Mouse (Mus musculus) heart, embryonic 14.5 days (tissue): ENCODE measurements around the gene Krt33a. TPM values are rescaled to one million over a fixed set of nuclear protein-coding genes. Genes with fewer than 3 reads are reported as not detected.

Experiments
- ATAC-seq: fragments of 200-750 bp; cut with Nextera tagmentation; 2 replicates; pipeline ENCODE4 v1.8.0; 2017; ENCODE audit warnings: low read depth, moderate TSS enrichment; ENCODE audit not compliant: insufficient number of reproducible peaks, insufficient read depth, low FRiP score
- H3K27ac ChIP-seq, 2 experiments: fragments of 200-500 bp in 1 of 2; fragments of 300-500 bp in 1 of 2; sonication (generic) in 1 of 2; replicated peaks in 1 of 2; 2 replicates each; pipeline ENCODE4 v1.5.1; 2012 to 2014; ENCODE audit warnings: low read depth in 2 of 2, low read length in 2 of 2, control low read depth in 1 of 2, mild to moderate bottlenecking in 1 of 2, mixed read lengths in 1 of 2; ENCODE audit not compliant: control insufficient read depth in 1 of 2, insufficient read depth in 1 of 2
- H3K27me3 ChIP-seq: fragments of 300-500 bp; sonication (generic); 2 replicates; pipeline ENCODE4 v1.6.1; 2014; ENCODE audit warnings: mild to moderate bottlenecking, low read length, control low read depth; ENCODE audit not compliant: control insufficient read depth, insufficient read depth
- H3K36me3 ChIP-seq: fragments of 300-500 bp; sonication (generic); 2 replicates; pipeline ENCODE4 v1.6.1; 2014; ENCODE audit warnings: mild to moderate bottlenecking, control low read depth, low read length, mixed read lengths; ENCODE audit not compliant: control insufficient read depth, insufficient read depth
- H3K4me1 ChIP-seq, 2 experiments: fragments of 200-500 bp in 1 of 2; fragments of 300-500 bp in 1 of 2; sonication (generic) in 1 of 2; 2 replicates each; pipeline ENCODE4 v1.6.1; 2012 to 2014; ENCODE audit warnings: low read length in 2 of 2, control low read depth in 1 of 2, mixed read lengths in 1 of 2; ENCODE audit not compliant: control insufficient read depth in 2 of 2, insufficient read depth in 2 of 2
- H3K4me2 ChIP-seq: fragments of 300-500 bp; sonication (generic); 2 replicates; pipeline ENCODE4 v1.6.1; 2014; ENCODE audit warnings: mild to moderate bottlenecking, low read length
- H3K4me3 ChIP-seq, 2 experiments: fragments of 200-500 bp in 1 of 2; fragments of 300-500 bp in 1 of 2; sonication (generic) in 1 of 2; 2 replicates each; pipeline ENCODE4 v1.5.1; 2012 to 2014; ENCODE audit warnings: low read length in 2 of 2, mild to moderate bottlenecking in 2 of 2, control low read depth in 1 of 2, low read depth in 1 of 2, moderate library complexity in 1 of 2; ENCODE audit not compliant: control insufficient read depth in 1 of 2, insufficient read depth in 1 of 2
- H3K9ac ChIP-seq: fragments of 300-500 bp; sonication (generic); 2 replicates; pipeline ENCODE4 v1.6.1; 2014; ENCODE audit warnings: mild to moderate bottlenecking, low read length
- H3K9me3 ChIP-seq: fragments of 300-500 bp; sonication (generic); 2 replicates; pipeline ENCODE4 v1.6.1; 2016; ENCODE audit warnings: low read length, control low read depth; ENCODE audit not compliant: control insufficient read depth
- WGBS: fragments of 180-500 bp; shearing (Covaris S2); extraction: QIAGEN DNeasy Blood & Tissue Kit; methylation state at CpG from one replicate; pipeline ENCODE4 v1.1.7; 2014; 5-methylcytosine and 5-hydroxymethylcytosine counted together
- polyA plus RNA-seq: library from polyadenylated mRNA; unstranded; fragments of >200 nt; fragmentation: Nextera tagmentation; extraction: Ambion mirVana; gene quantifications from 2 replicates; pipeline ENCODE4 v1.2.1, GENCODE M21; 2014

Krt33a gene
- polyA plus RNA-seq = not detected in 2 replicates

DNA sequence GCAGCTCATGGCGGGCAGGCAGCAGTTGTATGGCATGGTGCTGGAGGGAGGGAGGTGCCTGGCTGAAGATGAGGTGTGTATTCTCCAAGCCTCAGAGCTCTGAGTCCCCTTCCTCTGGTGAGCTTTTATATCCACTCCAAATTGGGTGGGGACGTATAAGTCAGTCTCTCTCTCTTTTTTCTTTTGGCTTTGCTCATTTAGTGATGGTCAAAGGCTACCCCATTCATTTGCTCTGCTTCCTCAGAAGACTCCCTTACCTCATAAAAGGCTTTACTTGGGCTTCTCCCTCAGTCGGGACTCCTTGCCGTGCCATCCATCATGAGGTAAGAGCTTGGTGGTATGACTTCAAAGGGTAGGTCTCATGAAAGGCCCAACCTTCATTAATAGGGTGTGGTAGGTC lies at the start of gene Krt33a:
Gene Krt33a, minus strand, starts transcription at position 101 of the 400 bp plus-strand sequence.
- Histone ChIP-seq H3K4me2 (no peak within 1 kb of the TSS), H3K4me3 (no peak within 1 kb of the TSS), H3K4me1 (no peaks in the 10 kb centered on the region), H3K27ac (no peak within 1 kb of the TSS), H3K9me3 (no peaks in the 10 kb centered on the region), H3K27me3 (no peaks in the 10 kb centered on the region), H3K9ac (no peak within 1 kb of the TSS), H3K36me3 (no peaks in the 10 kb centered on the region)
- no peak for ATAC-seq
- 83% methylated on average over 4 of the region's 4 CpGs for WGBS

DNA sequence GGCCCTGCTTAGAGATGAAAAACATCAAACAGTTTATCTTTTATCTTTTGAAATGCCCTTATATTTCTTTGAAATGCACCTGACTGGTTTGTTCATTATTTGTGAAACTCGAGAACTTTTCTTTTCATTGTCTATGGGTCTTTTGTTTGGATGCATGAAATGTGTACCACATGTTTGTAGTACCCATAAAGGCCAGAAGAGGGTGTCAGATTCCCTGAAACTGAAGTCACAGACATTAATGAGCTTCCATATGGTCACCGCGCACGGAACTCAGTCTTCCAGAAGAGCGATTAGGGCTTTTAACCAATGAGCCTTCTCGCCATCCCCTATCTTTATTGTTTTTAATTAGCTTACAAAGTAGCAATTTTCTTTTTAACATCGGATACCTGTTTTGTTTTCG lies 42.9 kb upstream of the Krt33a start:
- H3K4me2 ChIP-seq = no peak overlapping the region
- H3K27ac ChIP-seq = no peak overlapping the region
- H3K36me3 ChIP-seq = no peaks in the 10 kb centered on the region
- H3K9me3 ChIP-seq = no peaks in the 10 kb centered on the region
- no peaks in the 10 kb centered on the region for H3K27me3 ChIP-seq
- no peak overlapping the region for H3K4me3 ChIP-seq
- no peak for ATAC-seq
- WGBS = 76% methylated on average over 8 of the region's 8 CpGs
- H3K4me1 ChIP-seq = no peaks in the 10 kb centered on the region
- no peak overlapping the region for H3K9ac ChIP-seq

DNA sequence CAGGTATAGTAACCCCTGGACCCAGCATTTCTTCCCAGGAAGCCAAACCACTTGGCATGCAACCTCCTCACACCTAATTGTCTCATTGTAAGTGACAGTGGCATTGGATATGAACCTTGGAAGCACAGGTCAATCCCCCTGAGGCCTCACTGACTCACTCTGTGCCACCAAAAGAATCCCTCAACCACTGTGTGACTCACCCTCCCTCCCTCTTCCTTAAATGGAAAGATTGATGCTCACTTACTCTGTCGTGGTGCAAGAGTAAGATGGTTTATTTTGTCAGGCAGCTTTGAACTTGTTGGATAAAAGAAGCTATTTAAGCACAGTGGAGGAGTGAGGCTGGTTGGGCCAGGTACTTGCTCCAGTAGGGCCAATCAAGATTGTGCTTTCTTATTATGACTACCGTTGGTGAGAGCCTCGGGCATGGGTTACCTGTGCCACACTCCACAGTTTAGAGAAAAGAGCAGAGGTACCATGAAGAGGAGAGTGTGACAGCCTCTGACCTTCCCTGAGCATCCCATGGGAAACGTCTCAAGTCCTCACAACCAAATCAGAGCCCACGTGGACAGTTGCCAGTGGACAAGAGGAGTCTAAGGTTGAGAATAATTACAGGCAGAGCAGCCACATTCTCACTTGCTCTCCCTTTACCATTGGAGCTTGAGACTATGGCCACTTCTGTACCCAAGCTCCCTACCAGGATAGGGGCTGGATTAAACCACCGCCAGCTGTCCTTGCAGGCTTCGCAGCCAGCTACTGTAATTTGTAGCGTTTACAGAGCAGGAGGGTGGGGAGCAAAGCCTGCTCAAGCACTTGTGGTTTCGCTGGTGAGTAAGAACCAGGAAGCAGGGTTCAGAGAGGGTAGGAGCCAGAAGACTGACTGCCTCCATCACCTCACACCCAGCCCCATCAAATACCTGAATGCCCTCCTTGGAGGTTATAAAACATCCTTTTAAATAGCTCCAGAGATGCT lies 40.0 kb upstream of the Krt33a start:
- no peaks in the 10 kb centered on the region for H3K36me3 ChIP-seq
- H3K9ac ChIP-seq = no peak overlapping the region
- no peaks in the 10 kb centered on the region for H3K27me3 ChIP-seq
- no peak for ATAC-seq
- 67% methylated on average over 9 of the region's 9 CpGs for WGBS
- H3K4me2 ChIP-seq = no peak overlapping the region
- H3K9me3 ChIP-seq = no peaks in the 10 kb centered on the region
- no peak overlapping the region for H3K4me3 ChIP-seq
- H3K4me1 ChIP-seq = no peaks in the 10 kb centered on the region
- H3K27ac ChIP-seq = no peak overlapping the region

DNA sequence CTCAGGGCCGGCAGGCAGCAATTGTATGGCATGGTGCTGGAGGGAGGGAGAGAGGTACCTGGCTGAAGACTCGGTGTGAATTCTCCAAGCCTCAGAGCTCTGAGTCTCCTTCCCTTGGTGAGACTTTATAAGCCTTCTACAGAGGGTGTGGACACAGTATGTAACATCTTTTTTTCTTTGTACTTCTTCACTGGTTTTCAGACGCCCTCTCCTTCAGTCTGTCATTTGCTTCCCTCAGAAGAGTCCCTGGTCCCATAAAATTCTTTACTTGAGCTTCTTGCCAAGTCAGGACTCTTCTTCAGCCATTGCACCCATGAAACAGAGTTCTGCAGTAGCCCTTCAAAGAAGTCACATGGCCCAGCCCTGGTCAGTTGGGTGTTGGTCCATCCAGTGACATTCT lies 34.4 kb upstream of the Krt33a start, which contains the start of gene Krt31:
Gene Krt31, minus strand, starts transcription at position 101 of the 400 bp plus-strand sequence.
- H3K4me2 ChIP-seq = no peak within 1 kb of the TSS
- ATAC-seq = no peak

DNA sequence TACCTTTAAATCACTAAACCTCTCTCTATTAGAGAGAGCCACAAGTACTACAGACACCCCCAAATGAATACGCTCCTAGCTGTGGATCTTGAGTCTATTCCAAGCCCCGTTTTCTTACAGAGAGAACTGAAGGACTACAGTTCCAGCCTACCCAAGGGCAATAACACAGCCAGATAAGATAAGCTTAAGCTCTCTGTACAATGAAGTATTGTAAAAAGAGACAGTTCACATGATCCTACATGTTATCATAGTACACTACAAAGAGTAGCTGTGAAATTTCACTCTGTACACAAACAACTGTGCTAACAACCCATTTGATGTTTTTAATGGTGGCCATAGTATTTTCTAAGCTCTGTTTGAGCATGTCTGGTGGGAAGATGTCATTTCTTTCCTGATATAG lies 31.2 kb upstream of the Krt33a start:
- WGBS = 40% methylated on average over 2 of the region's 2 CpGs
- no peak overlapping the region for H3K4me2 ChIP-seq
- H3K9ac ChIP-seq = no peak overlapping the region
- ATAC-seq = no peak
- no peak overlapping the region for H3K27ac ChIP-seq
- no peaks in the 10 kb centered on the region for H3K27me3 ChIP-seq
- no peaks in the 10 kb centered on the region for H3K36me3 ChIP-seq
- no peaks in the 10 kb centered on the region for H3K9me3 ChIP-seq
- H3K4me1 ChIP-seq = peaks cover 6 to 8% of the 10 kb centered on the region in 2 experiments; a peak in 2 of 4 replicates
- no peak overlapping the region for H3K4me3 ChIP-seq

More for the DNA sequence above, 34.4 kb upstream of the Krt33a start, which contains the start of gene Krt31:
- Histone ChIP-seq H3K27ac (no peak within 1 kb of the TSS), H3K36me3 (no peaks in the 10 kb centered on the region), H3K27me3 (no peaks in the 10 kb centered on the region), H3K9me3 (no peaks in the 10 kb centered on the region), H3K4me3 (no peak within 1 kb of the TSS), H3K4me1 (peaks cover 6 to 8% of the 10 kb centered on the region in 2 experiments; a peak in 2 of 4 replicates), H3K9ac (no peak within 1 kb of the TSS)
- WGBS = 77% methylated on average over 3 of the region's 3 CpGs

DNA sequence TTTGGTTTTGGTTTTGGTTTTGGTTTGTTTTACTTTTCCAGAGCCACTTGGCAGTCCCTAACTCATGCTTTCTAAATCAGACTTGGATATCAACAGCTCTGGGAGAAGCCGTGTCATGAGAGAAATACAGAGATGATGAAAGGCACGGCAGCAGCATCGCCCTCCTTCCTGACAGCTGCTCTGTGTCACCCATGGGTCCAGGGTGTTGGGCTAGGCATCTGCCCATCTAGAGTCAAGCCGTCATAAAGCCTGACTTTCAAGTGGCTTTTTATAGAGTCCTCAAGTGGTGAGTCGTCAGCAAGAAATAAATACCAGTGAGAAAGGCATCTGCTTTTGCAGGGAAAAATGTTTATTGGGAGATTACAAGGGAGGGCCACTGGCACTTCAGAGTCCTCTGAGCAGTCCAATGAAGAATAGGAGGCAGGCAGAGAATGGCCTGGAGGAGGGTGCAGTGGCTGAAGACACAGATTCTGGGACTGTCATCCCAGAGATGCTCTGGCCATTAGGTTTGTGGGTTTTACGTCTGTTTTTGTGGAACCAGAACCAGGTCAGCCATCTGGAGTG lies 30.4 kb upstream of the Krt33a start:
- no peak overlapping the region for H3K4me3 ChIP-seq
- H3K9ac ChIP-seq = no peak overlapping the region
- no peak overlapping the region for H3K27ac ChIP-seq
- H3K4me1 ChIP-seq = peaks cover 6 to 8% of the 10 kb centered on the region in 2 experiments; a peak in 2 of 4 replicates
- peak overlapping the region; percentile 32; the same call in 1 of the 2 replicates for H3K4me2 ChIP-seq
- ATAC-seq = no peak
- no peaks in the 10 kb centered on the region for H3K27me3 ChIP-seq
- H3K9me3 ChIP-seq = no peaks in the 10 kb centered on the region
- no peaks in the 10 kb centered on the region for H3K36me3 ChIP-seq
- 28% methylated on average over 6 of the region's 6 CpGs for WGBS

DNA sequence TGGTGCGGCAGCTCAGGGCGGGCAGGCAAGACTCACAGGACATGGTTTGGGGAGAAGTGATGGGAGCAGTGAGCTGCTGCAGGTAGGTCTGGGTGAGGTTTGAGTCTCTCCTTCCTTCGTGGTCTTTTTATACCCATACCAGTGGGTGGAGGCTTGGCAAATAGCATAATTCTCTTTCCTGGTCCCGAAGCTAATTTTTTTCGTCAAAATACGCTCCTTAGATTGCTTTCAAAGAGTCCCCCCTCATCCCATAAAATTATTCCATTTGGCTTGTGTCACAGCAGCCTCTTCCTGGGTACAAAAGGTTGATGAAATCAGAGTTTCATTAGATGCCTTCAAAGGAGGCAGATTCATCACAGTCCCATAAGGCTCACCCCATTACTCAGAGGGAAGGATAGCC lies 25.4 kb upstream of the Krt33a start, which contains the start of gene Krt34:
Gene Krt34, minus strand, starts transcription at position 101 of the 400 bp plus-strand sequence.
- no peak within 1 kb of the TSS for H3K4me3 ChIP-seq
- no peak within 1 kb of the TSS for H3K9ac ChIP-seq
- no peaks in the 10 kb centered on the region for H3K27me3 ChIP-seq
- no peaks in the 10 kb centered on the region for H3K9me3 ChIP-seq
- ATAC-seq = no peak
- no peaks in the 10 kb centered on the region for H3K36me3 ChIP-seq
- WGBS = 83% methylated on average over 6 of the region's 6 CpGs
- no peak within 1 kb of the TSS for H3K27ac ChIP-seq
- H3K4me2 ChIP-seq = no peak within 1 kb of the TSS
- peaks cover 2 to 3% of the 10 kb centered on the region in 2 experiments; a peak in 1 of 4 replicates for H3K4me1 ChIP-seq
